Mouse (Mus musculus) Muller cell, postnatal 12 days (primary cell): ENCODE measurements around the gene Zic1.

Source experiments
- DNase-seq: peaks from one replicate; pipeline ENCODE4 v3.0.0-alpha.2; 2015; ENCODE audit errors: inconsistent ontology term

Gene Zic1

DNA sequence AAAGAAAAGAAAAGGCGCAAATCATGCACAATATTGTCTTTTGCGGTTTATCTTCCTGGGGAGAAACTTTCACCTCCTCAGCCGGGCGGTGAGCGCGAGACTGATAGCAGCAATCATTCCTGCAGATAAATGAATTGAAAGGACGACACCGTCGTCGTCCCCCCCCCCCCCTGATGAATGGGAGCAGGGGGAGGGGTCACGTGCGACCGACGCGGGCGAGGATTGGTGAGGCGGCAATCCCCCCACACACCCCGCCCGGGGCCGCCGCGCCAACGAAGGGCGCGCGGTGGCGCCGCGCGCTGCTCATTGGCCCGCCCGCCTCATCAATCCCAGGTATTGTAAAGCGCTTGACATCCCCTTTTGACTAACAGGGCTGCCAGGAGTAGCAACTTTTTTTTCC lies at the start of gene Zic1:
Gene Zic1 (minus strand): TSS at position 147 of the 400 bp plus-strand sequence.
- DNase-seq, result peak; percentile 95

DNA sequence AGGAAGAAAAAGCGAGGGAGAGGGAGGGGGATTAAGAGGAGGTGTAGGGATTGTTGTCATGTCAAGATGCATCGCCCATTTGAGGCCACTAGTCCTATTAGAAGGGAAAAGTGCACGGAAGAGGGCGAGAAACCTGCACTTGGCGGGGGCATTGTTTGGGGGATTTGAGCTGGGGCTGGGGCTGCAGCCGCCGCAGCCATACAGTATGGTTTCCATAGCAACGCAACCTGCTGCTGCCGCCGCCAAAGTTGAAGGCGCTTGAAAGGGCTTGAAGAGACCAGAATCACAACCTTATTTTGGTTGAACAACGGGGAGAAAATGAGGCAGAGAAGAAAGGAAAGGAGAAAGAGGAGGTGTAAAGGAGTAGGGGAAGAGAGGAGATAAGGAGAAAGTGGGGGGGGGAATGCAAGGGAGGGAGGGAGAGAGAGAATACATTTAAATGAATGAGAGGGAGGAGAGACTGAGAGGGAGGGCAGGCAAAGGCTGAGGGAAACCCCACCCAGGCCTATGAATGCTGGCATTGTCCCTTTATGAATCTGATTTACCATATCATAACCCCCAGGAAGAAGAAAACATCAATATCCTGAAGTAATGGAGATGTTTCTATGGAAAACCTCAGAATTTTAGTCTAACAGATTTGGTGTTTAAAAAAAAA lies 48.5 kb upstream of the Zic1 start:
- DNase-seq, result no peak

DNA sequence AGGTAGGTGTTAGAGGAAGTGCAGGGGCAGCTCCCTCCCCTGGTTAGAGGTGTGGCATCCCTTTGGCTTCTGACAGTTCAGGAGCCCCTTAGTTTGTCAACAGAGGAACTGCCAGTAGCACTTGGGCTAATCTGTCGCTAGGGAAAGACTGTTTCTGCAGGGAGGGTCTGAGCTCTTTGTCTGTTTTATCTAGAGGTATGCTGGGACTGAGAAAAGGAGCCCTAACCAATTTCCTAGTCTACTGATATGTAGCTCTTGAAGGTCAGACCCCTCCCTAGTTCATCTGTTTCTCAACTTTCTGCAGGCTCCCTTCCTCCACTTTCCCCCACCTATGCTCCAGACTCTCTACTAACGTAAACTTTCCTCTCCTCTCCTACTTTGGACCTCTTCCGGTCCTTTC lies 44.2 kb upstream of the Zic1 start:
- no peak for DNase-seq

DNA sequence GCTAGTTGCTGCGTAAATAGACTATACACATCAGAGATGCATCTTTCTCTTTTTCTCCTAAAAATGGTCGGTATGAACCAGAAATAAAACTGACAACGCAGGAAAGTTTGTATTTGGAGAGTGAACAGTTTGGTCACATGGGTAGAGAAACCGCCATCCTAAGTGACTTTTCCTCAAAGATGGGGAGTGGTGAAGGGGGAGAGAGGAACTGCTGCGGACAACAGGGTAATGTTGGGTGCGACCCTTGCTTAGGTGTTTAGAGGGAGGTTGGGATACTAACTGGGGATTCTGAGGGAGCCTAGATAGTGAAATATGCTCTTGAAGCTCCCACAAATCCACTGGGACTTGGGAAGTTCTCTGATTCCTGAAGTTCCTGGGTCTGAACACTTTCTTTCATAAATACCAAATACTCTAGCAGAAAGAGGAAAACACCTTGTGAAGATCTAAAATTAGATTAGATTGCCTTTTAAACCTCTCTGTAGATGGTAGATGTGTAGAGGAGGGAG lies 40.7 kb upstream of the Zic1 start:
- no peak for DNase-seq

DNA sequence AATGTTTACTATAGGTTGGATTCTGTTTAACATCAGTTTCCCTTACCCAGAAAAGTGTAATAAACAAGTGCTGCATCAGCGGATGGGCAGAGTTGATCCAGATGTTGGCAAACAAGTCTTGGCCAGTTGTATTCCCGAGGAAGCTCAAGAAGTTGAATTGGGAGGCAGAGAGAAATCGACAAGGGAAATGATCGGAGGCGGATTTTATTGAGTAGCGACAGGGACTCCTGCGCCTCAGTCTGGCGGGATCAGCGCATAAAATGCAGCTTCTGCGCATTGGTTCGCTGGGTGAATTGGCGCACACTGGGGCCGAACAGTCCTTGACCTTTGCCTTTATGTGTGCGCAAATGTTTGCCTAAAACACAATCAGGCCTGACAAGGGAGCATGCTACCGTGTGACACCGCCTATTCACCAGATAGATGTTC lies 40.2 kb upstream of the Zic1 start:
- DNase-seq, result no peak

DNA sequence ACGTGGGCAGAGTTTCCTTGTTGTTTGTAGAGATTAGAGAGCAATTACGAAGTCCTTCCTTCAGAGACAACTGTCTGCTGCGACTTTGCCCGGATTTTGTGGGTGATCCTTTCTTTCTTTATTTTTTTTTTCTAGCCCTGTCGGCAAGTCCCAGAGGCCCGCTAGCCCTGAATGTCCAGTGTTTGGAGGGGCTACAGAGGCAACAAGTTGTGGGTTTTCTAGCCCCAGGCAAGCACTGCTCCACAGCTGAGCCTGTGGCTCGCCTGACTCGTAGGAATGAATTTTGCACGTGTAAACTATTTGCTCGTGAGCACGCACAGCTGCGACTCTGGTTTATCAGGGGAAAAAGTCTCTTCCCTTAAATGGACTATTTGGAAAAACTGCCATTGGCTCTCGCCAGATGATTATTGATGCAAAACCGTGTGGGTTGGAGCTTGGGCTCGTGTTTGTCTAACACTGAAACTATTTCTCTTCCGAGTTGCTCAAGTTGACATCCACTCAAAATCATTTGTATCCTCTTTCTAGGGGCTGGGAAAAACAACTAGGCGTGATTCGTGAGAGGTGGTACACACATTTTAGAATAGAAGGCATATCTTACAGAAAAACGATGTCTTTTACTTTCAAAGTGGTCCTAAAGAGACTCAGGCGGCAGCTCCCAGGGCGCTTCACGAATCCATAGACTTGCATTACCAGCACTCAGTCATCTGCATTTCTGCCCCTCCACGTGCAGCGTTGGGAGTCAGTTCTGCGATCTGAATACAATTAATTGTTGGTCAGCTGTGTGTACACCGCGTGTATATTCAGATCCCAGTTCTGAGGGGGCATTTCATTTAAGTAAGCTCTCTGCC lies 39.5 kb upstream of the Zic1 start:
- DNase-seq, result peak; percentile 48

DNA sequence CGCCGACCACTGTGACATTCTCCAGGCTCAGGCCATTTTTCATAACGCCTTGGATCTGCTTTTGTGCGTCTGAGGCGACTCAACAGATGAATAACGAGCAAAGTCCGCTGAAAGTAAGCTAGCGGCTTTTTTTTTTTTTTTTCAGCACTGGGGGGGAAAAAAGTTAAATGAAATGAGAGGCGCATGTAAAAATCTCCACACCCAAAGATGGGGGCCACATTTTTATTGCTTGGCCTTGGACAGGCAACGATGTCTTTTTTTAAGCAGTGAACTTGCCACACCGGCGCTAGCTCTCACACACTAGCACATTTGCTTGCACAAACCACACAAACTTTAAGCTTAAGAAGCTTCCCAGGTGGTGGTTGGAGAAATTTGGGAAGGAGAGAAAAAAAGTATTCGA lies 38.6 kb upstream of the Zic1 start:
- no peak for DNase-seq

DNA sequence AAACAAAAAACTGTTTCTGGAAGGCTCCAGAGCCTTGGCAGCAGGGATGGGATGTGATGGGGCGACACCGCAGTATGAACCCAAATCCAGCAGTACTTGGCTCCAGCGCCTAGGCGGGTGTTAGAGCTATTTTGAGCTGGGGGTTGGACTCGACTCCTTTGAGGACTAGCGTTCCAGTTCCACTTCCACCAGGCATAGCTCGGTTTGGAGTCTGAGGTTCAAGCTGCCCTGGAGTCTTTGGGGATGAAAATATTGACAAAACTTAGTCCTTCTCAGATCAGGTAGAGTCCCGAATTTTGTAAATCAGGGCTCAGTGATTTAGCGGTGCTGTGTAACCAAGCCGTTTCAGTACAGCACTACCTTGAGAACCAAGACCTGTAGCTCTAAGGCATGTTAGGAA lies 35.9 kb upstream of the Zic1 start:
- no peak for DNase-seq

DNA sequence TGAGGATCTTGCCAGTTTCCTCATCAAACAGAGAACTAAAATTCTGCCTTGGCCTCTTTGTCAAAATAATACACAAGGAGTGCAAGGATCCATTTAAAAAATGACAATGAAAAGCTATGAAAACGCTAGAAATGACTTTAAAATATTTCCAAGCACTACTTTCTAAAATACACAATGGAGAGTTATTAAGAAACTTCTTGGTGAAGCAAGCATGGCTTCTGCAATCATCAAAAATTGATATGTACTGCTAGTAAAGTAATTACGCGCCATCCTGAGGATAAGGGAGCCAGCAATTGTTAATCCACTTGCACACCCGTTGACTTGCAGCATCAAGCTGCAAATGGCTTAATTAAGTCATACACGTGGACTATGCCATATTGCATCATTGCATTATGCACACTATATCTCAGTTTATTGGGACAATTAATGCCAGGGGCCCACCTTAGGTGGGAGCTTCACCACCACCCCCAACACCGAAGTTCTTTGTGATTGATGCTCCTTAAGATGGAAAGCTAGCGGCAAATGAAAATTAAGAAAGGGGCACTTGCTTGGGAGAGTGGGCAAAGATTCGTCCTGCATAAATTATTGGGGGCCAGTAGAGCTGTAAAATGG lies 35.0 kb upstream of the Zic1 start:
- no peak for DNase-seq

DNA sequence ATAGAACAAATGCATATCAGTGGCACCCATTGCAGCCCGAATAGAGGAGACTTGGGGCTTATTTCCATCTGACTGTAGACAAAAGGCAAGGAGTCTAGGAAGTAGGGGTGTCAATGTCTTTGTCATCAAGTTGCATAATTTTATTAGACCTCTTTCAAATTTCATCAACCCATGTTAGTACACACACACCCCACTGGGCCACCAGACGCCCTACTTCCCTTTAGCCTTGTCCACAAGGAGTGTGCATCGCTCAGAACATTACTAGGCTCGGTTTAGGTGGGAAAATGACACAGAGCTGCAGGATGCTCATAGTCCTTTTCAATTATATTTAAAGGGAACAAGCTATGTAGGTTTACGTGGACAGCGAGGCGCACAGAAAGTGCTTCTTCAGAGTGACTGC lies 34.4 kb upstream of the Zic1 start:
- DNase-seq, result no peak

DNA sequence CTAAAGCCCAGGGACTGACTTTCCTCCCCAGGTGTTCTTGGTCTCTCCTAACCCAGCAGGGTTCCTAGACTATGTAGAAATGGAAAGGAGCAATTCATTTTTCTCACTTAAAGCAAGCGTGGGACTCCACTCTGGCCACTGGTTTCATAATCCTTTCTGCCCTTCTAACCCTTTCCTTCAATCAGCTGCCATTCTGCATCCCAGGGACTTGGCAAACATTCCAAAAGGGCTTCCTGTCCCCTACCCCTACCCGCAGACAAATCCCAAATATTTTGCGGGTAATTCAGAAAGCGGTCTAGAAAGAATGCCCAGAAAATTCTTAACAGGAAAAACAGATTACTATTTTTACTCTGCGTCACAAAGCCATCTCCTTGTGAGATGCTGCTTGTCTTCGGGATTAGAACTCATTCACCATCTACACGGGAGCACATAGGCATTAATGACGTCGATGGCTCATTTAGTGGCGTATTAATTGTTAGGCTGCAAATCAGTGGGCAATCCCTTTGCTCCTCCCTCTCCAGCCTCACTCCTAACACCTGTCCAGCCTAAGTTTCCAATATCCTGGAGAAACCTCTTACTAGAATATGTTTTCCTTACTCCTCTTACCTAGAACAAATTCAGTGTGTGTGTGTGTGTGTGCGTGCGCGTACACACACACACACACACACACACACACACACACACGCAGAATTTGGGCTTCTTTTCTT lies 29.6 kb upstream of the Zic1 start:
- DNase-seq, result no peak

DNA sequence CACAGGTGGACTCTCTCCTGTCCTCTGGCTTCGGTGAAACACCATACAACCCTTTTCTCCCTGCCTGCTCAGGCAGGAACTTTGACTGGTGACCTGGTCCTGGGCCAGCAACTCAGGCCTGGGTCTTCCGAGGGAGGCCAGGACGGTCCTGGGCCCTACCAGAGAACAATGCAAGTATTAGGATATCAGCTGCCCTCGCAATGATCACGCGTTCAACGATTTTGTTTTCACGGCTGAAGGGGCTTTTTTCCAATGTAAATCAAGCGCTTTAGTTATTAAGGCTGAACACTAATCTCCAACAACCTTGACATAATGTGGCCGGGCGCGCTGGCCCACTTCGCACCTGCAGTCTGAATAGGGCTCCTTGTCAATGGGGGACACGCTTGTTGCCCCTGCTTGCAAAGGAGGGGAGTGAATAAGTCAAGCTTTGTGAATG lies 28.6 kb upstream of the Zic1 start:
- no peak for DNase-seq

DNA sequence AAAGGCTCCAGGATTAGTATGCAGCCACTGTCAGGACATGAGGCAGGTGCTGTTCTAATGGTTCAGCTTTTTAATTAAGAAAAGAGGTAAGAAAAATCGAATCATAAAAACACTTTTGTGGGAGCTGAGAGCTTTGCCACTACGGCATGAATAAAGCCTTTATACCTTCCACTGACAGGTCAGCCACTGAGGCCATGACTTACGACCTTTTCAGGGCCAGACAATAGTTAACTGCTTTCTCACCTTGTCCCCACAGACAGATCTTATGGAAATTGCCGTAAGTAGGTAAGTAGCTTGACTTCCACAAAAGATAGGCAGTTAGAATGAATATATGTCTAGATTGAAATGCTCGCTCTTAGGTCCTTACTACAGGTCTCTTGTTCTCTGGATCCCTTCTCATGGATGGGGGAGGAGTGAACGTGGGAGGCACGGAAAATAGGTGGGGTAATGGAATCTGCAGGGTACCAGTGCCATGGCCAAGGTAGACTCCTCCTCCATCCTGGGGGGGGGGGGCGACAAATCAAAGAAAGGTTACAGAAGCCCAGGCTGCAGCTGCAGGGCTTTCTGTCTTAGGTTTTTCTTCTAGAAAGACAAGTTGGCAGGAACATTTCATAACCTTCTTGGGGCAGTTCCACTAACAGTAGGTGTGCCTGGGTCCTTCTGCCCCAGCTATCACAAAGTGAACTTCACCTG lies 27.9 kb upstream of the Zic1 start:
- no peak for DNase-seq

DNA sequence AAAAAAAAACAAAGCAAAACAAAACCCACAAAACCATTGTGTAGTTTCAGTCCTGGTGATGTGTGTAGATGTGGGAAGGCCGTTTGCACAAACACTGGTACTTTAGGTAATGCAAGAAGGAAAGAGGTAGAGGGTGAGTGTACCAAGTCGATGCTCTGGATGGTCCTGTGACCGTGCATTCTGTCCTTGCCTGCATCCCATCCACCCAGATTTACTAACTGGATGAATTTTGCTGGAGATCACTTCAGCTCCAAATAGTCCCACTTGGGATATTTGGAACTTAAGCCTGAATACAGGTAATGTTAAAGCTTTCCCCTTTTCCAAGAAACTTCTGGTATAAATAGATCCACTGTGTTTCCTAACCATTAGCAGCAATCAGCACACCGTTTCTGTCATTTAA lies 22.6 kb upstream of the Zic1 start:
- no peak for DNase-seq

DNA sequence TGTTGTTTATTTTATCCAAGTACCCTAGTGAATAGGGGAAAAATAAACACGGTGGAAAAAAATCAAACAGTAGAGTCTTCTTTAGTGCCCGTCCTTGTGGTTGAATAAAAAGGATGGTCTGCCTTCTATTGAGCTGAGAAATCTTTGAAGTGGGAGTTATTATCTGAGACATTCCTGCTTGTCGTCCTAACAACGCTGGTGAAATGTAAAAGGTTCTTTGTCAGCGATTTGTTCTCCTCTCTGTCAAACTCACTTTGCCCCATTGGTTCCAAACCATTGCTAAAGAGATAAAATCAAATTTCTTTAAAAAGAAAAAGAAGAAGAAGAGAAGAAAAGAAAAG lies 22.1 kb upstream of the Zic1 start:
- DNase-seq, result no peak

DNA sequence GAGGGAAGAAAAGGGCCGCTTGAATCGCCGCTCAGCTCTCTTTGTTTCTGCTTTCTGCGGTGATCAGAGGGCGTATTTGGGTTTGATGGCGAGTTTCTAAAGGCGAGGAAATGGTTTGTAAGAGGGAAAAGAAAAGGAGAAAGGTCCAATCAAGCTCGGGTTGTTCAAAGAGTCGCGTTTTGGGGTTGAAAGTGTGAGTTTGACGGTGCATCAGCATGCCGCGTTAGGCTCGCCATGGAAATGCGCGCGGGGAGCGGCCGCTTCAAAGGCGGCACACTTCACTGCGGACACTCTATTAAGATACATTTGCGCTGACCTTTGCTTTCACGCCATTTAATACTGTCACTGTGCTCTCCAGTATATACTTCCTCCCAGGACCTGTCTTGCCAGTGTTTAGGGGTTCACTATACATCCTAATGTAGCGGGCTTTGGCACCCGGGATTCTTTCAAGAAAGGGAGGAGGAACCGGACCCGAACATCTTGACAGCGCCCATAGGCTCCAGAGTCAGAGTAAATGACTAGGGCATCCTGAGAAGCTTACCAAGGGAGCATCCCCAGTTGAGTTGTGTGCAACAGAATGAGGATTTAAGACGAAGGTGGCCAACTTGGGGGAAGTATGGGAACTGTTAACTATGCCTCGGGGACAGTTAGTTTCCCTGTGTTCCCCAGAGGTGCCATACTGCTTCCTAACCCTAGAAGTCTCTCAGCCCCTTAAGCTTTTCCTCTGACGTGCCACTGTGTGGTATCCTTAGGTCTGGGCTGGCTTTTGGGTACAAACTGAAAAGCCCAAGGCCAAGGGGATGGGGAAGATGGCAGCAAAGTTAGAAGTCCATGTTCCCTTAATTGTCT lies 21.5 kb upstream of the Zic1 start:
- no peak for DNase-seq

DNA sequence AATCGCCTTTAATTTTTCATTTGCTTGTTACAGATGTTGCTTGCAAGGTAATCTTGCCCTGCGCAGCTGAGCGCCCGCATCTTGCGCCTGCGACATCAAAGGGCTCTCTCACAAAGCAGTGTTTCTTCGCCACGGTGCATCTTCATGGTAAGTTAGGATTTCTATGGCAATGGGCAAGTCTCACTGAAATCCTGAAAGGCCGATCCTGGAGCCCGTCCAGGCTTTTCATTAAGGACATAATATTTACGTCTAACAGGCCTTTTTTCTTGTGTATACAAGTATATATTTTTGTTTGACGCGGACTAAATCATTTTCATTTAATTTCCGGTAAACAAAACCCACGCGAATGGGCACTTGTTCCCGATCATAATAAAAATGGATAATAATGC lies 20.9 kb upstream of the Zic1 start:
- no peak for DNase-seq

DNA sequence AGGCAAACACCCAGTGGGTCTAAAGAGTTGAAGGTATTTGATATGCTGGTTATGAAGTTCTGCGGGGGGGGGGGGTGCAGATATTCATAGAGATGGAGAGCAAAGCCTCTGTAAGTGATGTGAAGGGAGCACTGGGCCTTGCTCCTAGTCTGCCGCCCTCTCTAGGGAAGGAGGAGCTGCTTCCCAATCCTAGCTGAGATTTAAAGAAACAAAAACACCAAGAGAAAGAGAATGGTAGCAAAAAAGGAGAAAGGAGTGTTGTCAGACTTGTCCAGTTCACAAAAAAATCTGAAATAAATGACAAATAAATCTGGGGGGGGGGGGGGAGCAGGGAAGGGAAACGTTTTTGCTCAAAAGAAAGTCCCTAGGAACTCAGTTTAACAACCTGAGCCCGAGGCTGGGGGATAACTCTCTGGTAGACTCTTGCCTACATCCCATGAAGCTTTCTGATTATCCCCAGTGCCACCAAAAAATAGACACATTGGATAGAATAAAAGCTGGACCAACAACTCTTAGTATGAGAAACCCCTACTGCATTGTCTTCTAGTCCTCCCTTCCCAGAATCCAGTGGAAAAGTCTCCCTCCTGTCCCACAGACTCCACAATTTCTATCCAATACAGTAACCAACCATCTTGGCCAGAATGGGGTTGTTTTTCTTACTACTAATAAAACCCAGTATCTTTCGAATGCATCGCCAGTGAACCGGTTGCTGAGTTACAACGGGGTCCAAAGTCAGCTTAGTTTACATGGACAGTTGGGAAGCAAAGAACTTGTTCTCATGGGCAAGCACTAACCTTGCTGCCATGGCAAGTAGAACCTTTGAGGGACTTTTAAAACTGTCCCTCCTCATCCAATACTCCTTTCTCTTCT lies 20.2 kb upstream of the Zic1 start:
- DNase-seq, result no peak

DNA sequence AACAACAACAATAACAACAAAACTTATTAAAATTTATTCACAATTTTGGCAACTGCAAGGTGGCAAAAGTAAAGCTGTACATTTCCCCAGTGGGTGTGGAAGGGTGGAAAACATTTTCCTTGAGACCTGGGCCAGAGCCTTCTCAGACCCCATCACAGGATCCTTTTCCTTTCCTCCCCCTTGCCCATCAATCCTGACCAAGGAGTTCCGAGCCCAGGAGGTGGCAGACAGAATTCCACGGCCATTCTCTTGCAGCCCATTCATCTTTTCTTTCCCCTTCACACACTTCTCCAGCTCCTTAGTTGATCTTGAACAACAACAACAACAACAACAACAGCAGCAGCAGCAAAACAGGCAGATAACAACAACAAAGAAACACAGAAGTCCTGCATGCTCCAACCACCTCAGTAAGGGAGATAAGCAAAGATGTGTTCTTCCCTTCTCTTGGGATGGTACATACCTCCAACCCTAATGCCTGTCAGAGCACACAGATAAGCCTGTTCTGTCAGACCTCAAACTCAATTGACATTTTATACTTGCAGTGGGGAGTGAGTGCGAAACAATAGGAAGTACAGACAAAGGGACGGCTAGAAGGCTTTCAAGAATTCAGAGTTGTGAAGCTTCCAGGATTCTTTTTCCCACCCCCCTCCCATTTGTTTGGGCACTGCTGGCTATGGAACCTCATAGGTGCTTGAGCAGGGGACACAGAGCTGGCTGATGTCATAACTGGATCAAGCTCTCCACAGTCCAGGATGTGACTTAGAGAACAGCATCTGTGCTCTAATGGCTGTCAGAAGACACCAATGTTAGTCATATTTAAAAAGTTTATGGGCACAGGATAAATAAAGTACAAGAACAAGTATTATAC lies 19.3 kb upstream of the Zic1 start:
- no peak for DNase-seq
